Mouse (Mus musculus) kidney, adult 2 months (tissue): Measurements from ENCODE around the gene Klhdc8a. TPM values are rescaled to one million over a fixed set of nuclear protein-coding genes. Genes with fewer than 3 reads are reported as not detected.

Experiments used
- DNase-seq: peaks from one replicate; pipeline ENCODE4 v3.0.0; 2021
- H3K27ac ChIP-seq: fragments of 200-500 bp; 2 replicates; pipeline ENCODE4 v1.5.1; 2012; ENCODE audit warnings: low read depth, low read length, control low read depth, inconsistent platforms; ENCODE audit not compliant: insufficient read depth
- H3K27me3 ChIP-seq: fragments of 200-500 bp; replicated peaks from 2 replicates; pipeline ENCODE4 v1.6.1; 2012; ENCODE audit warnings: mild to moderate bottlenecking, moderate library complexity, low read length, inconsistent platforms; ENCODE audit not compliant: control insufficient read depth, insufficient read depth
- H3K36me3 ChIP-seq: fragments of 200-500 bp; 2 replicates; pipeline ENCODE4 v1.6.1; 2012; ENCODE audit warnings: mild to moderate bottlenecking, moderate library complexity, low read length, inconsistent platforms; ENCODE audit not compliant: control insufficient read depth, insufficient read depth
- H3K4me1 ChIP-seq: fragments of 200-500 bp; 2 replicates; pipeline ENCODE4 v1.6.1; 2011; ENCODE audit warnings: low read length; ENCODE audit not compliant: control insufficient read depth, insufficient read depth
- H3K4me3 ChIP-seq: fragments of 200-500 bp; 2 replicates; pipeline ENCODE4 v1.5.1; 2011; ENCODE audit warnings: mild to moderate bottlenecking, low read depth, low read length, control low read depth; ENCODE audit not compliant: insufficient read depth
- CTCF ChIP-seq: fragments of 200-500 bp; conservative IDR thresholded peaks from 2 replicates; pipeline ENCODE4 v1.5.1; 2011; ENCODE audit warnings: low read depth, mild to moderate bottlenecking, control low read depth, low read length, moderate library complexity, mixed read lengths; ENCODE audit not compliant: insufficient read depth, insufficient read length
- POLR2A ChIP-seq: fragments of 200-500 bp; IDR thresholded peaks from one replicate; pipeline ENCODE4 v1.6.1; 2011; ENCODE audit warnings: low read depth, low read length, control low read depth
- WGBS: fragments of 180-500 bp; shearing (Covaris S2); methylation state at CpG from one replicate; pipeline ENCODE4 v1.1.7; 2018; 5-methylcytosine and 5-hydroxymethylcytosine counted together
- polyA plus RNA-seq: library from polyadenylated mRNA; depleted of rRNA; stranded (reverse); fragments of >200 nt; gene quantifications from 2 replicates; pipeline ENCODE4 v1.2.3, GENCODE M21; 2012

The Klhdc8a gene
- polyA plus RNA-seq, 1 experiment = 15.7 TPM

DNA sequence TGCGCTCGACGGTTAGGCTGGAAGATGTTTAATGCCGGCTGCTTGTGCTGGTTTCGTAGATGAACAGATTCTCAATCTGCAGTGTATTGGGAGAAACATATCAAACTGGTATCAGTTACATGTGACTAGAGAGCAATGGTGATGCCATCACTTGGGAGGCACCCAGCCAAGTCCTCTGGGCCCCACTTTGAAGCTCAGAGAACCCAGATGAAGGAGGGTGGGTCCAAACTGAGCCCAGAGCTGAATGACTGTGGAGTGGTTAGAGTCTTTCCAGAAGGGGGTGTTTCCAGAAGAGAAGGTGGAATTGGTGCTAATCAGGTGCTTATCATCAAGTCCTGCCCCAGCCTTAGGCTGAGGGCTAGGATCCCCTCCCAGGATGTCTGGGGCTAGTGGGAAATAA lies 2.8 kb downstream of the Klhdc8a start:
- no peak for TF ChIP-seq CTCF
- no peak for TF ChIP-seq POLR2A
- WGBS = 80% methylated on average over 5 of the region's 5 CpGs
- no peak overlapping the region for H3K4me3 ChIP-seq
- DNase-seq = no peak
- H3K36me3 ChIP-seq = no peaks in the 10 kb centered on the region
- H3K27ac ChIP-seq = no peak overlapping the region
- no peaks in the 10 kb centered on the region for H3K27me3 ChIP-seq
- H3K4me1 ChIP-seq = peaks cover 16% of the 10 kb centered on the region

DNA sequence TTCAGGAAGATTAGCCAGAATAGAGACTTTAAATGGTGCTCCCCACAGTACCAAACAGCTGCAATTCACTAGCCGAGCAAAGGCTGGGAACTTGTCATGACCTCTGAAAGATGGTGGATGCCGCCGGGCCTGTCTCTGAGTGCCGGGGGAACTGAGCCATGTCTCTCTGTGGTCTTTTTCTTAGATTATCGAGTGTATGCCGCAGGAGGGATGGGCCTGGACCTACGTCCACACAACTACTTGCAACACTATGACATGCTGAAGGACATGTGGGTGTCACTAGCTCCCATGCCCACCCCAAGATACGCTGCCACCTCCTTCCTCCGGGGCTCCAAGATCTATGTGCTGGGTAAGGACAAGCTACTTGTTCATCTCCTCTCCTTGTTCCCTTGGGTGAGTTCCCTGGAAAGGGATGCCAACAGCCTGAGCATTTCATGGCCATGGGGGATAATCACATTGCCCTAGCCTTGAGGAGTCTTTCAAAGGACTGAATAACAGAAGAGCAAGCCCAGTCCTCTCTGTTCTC lies 4.0 kb downstream of the Klhdc8a start:
- Histone ChIP-seq H3K4me3 (no peak overlapping the region), H3K27me3 (no peaks in the 10 kb centered on the region), H3K4me1 (peaks cover 16% of the 10 kb centered on the region), H3K36me3 (no peaks in the 10 kb centered on the region), H3K27ac (no peak overlapping the region)
- TF ChIP-seq POLR2A (no peak), CTCF (no peak)
- 92% methylated on average over 9 of the region's 9 CpGs for WGBS
- no peak for DNase-seq

DNA sequence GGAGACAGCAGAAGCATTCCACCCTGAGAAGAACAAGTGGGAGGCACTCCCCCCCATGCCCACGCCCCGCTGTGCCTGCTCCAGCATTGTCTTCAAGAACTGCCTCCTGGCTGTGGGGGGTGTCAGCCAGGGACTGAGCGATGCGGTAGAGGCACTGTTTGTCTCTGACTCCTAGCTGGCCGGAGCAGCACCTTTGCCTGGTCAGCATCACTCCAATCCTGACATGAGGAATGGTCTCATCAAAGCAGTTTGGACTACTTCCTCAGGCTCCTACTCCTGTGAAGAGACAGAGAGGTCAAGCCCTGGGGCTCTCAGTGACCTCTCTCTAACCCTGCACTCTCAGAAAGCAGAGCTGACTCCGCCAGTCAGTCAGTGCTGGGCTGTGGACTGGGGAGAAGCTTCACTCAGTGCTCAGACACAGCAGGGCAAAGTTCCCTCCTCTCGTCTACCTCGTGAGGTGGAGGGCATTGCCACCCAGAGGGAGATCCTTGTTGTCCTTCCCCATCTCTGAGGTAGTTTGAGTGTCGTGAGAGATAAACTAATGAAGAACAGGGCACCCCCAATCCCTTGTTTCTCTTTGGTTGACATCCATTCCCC lies 6.3 kb downstream of the Klhdc8a start:
- H3K27me3 ChIP-seq = no peaks in the 10 kb centered on the region
- DNase-seq = peak; percentile 55
- 55% methylated on average over 9 of the region's 9 CpGs for WGBS
- H3K4me3 ChIP-seq = no peak overlapping the region
- peaks cover 9% of the 10 kb centered on the region for H3K4me1 ChIP-seq
- H3K27ac ChIP-seq = 0 out of 2 replicates have a peak overlapping the region, but pooled peaks have one; percentile 8
- TF ChIP-seq CTCF (no peak), POLR2A (no peak)
- no peaks in the 10 kb centered on the region for H3K36me3 ChIP-seq

DNA sequence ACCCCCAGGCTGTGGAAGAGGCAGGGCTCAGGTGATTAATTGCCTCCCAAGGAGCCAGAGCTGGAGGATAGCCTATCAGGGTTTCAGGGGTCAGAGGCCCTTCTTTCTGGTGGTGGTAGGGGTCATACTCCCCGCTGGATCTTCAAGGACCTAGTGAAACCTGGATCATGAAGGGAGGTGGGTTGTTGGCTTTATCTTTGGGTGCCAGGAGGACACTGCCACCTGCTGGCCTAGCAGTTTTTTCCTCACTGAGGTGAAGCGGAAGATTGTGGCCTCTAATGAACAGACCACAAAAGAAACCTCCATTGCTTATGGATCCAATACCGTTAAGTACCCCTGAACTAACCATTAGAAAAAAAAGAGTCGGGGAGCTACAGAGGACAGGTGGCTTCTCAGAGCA lies 7.7 kb downstream of the Klhdc8a start:
- WGBS = 38% methylated on average over 4 of the region's 4 CpGs

DNA sequence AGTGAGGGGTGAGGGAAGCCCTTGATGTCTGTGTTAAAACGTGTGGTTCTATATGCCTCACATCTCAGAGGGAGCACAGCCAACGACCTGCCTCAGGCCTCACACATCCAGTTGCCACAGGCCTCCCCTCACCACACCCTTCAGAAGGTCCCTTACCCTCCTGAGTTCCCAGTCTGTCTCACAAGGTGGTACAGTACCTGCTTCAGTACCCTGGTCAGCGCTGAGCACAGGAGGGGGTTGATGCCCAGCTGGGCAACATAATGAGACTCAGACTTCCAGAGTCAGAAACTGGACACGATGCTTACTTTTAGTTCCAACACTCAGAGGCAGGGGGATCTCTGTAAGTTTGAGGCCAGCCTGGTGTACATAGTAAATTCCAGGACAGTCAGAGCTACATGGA lies 8.4 kb downstream of the Klhdc8a start:
- no peak for TF ChIP-seq CTCF
- no peak for TF ChIP-seq POLR2A
- Histone ChIP-seq H3K4me3 (no peak overlapping the region), H3K27ac (peak overlapping the region; percentile 28; the same call in 1 of the 2 replicates), H3K36me3 (no peaks in the 10 kb centered on the region), H3K27me3 (no peaks in the 10 kb centered on the region), H3K4me1 (peaks cover 23% of the 10 kb centered on the region)
- no peak for DNase-seq
- WGBS = 20% methylated on average over 4 of the region's 4 CpGs

More for the DNA sequence above, 7.7 kb downstream of the Klhdc8a start:
- TF ChIP-seq POLR2A (no peak), CTCF (peak; percentile 89)
- Histone ChIP-seq H3K36me3 (no peaks in the 10 kb centered on the region), H3K4me1 (peaks cover 16% of the 10 kb centered on the region), H3K27me3 (no peaks in the 10 kb centered on the region), H3K4me3 (no peak overlapping the region), H3K27ac (no peak overlapping the region)
- DNase-seq = peak; percentile 74

DNA sequence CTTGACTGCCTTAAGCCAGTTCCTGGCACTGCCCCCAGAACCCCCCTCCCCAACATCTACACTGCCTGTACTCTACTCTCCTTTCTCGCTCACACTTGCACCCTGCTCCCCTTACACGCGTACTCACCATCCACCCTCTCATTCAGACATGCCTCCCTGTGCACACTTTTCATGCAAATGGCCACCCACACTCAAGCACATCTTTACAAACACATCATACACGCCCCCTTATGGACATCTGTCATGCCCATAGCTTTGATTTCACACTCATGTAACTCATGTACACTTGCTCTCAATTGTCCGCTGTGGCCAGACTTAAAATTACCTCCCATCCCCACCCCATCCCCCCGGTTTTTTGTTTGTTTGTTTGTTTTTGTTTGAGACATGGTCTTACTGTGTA lies 9.5 kb downstream of the Klhdc8a start:
- TF ChIP-seq CTCF = no peak
- 89% methylated on average over 6 of the region's 6 CpGs for WGBS
- no peak for DNase-seq
- Histone ChIP-seq H3K27ac (no peak overlapping the region), H3K4me1 (peaks cover 33% of the 10 kb centered on the region), H3K4me3 (no peak overlapping the region), H3K36me3 (no peaks in the 10 kb centered on the region), H3K27me3 (no peaks in the 10 kb centered on the region)

DNA sequence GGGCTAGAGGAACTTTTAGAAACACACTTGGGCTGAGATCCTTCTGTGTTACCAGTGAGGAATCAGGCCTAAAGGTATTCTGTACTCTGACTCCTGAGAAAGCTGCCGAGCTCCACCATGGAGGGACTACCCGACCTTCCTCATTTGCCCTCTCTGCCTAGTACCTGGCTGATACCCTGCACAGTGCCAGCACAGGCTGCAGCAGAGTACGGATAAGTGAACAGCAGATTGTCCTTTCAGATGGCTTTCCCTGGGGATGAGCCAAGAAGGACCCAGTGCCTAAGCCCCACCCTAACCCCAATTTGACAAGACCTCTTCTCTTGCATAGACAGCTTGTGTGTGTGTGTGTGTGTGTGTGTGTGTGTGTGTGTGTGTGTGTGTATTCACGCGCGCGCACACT lies 10.2 kb downstream of the Klhdc8a start:
- Histone ChIP-seq H3K4me1 (peaks cover 36% of the 10 kb centered on the region), H3K27me3 (no peaks in the 10 kb centered on the region), H3K4me3 (no peak overlapping the region), H3K27ac (no peak overlapping the region), H3K36me3 (no peaks in the 10 kb centered on the region)
- DNase-seq = no peak
- WGBS = 85% methylated on average over 7 of the region's 7 CpGs
- TF ChIP-seq CTCF = no peak
- no peak for TF ChIP-seq POLR2A
